Mouse (Mus musculus) limb, embryonic 13.5 days (tissue): ENCODE measurements at regions not wholly inside any gene's neighbourhood (a gene's known extent, or its start where the extent isn't known, plus 50 kb on each side); places are given as distances from the start of the nearest gene placed in this dataset.

Experiments
- ATAC-seq: fragments of 200-750 bp; cut with Nextera tagmentation; 2 replicates; pipeline ENCODE4 v1.8.0; 2017; ENCODE audit warnings: low read depth, moderate number of reproducible peaks, moderate TSS enrichment; ENCODE audit not compliant: low FRiP score
- H3K27ac ChIP-seq: fragments of 300-500 bp; sonication (generic); 2 replicates; pipeline ENCODE4 v1.5.1; 2015; ENCODE audit warnings: inconsistent platforms, mild to moderate bottlenecking, moderate library complexity
- H3K27me3 ChIP-seq: fragments of 300-500 bp; sonication (generic); 2 replicates; pipeline ENCODE4 v1.6.1; 2015; ENCODE audit warnings: mild to moderate bottlenecking, inconsistent platforms
- H3K36me3 ChIP-seq: fragments of 300-500 bp; sonication (generic); 2 replicates; pipeline ENCODE4 v1.6.1; 2015; ENCODE audit warnings: inconsistent platforms, mild to moderate bottlenecking, moderate library complexity
- H3K4me1 ChIP-seq: fragments of 300-500 bp; sonication (generic); 2 replicates; pipeline ENCODE4 v1.6.1; 2015; ENCODE audit warnings: inconsistent platforms
- H3K4me2 ChIP-seq: fragments of 300-500 bp; sonication (generic); replicated peaks from 2 replicates; pipeline ENCODE4 v1.6.1; 2015; ENCODE audit warnings: inconsistent platforms, mild to moderate bottlenecking, moderate library complexity
- H3K4me3 ChIP-seq: fragments of 300-500 bp; sonication (generic); 2 replicates; pipeline ENCODE4 v1.5.1; 2015; ENCODE audit warnings: moderate library complexity, mild to moderate bottlenecking, inconsistent platforms
- H3K9ac ChIP-seq: fragments of 300-500 bp; sonication (generic); 2 replicates; pipeline ENCODE4 v1.6.1; 2015; ENCODE audit warnings: mild to moderate bottlenecking, inconsistent platforms
- H3K9me3 ChIP-seq: fragments of 300-500 bp; sonication (generic); 2 replicates; pipeline ENCODE4 v1.6.1; 2016; ENCODE audit warnings: inconsistent platforms
- WGBS: fragments of 180-500 bp; shearing (Covaris S2); methylation state at CpG from one replicate; pipeline ENCODE4 v1.1.7; 2015; 5-methylcytosine and 5-hydroxymethylcytosine counted together

- H3K9ac ChIP-seq, result no peak overlapping the region
- WGBS, result 80% methylated on average over 6 of the region's 6 CpGs
Measured at GRCm38 (mm10) chr15:97122263-97122662, 66.5 kb upstream of the Slc38a4 start.

GRCm38 (mm10) chr15:97112452-97113200 lies 56.9 kb upstream of the Slc38a4 start:
- no peaks in the 10 kb centered on the region for H3K36me3 ChIP-seq
- H3K4me3 ChIP-seq, result no peak overlapping the region
- WGBS, result 60% methylated on average over 19 of the region's 19 CpGs
- peaks cover 36% of the 10 kb centered on the region for H3K4me1 ChIP-seq
- no peaks in the 10 kb centered on the region for H3K27me3 ChIP-seq
- H3K9me3 ChIP-seq, result 0 out of 2 replicates have a peak, but pooled peaks cover 3% of the 10 kb centered on the region
- peak; percentile 35 for ATAC-seq
- peak overlapping the region; percentile 88 for H3K27ac ChIP-seq
- H3K4me2 ChIP-seq, result no peak overlapping the region
- no peak overlapping the region for H3K9ac ChIP-seq

More at GRCm38 (mm10) chr15:97122263-97122662, 66.5 kb upstream of the Slc38a4 start:
- H3K4me3 ChIP-seq, result no peak overlapping the region
- H3K9me3 ChIP-seq, result no peaks in the 10 kb centered on the region
- H3K4me1 ChIP-seq, result no peaks in the 10 kb centered on the region
- no peaks in the 10 kb centered on the region for H3K27me3 ChIP-seq
- H3K4me2 ChIP-seq, result no peak overlapping the region
- no peaks in the 10 kb centered on the region for H3K36me3 ChIP-seq
- ATAC-seq, result no peak
- H3K27ac ChIP-seq, result no peak overlapping the region

- ATAC-seq, result peak; percentile 42; the same call in 1 of the 2 replicates
- Histone ChIP-seq H3K9me3 (0 out of 2 replicates have a peak, but pooled peaks cover 3% of the 10 kb centered on the region), H3K4me3 (no peak overlapping the region), H3K9ac (0 out of 2 replicates have a peak overlapping the region, but pooled peaks have one; percentile 45), H3K4me1 (peaks cover 37% of the 10 kb centered on the region), H3K27me3 (no peaks in the 10 kb centered on the region), H3K27ac (peak overlapping the region; percentile 88), H3K4me2 (peak overlapping the region; percentile 32), H3K36me3 (no peaks in the 10 kb centered on the region)
- 25% methylated on average over 11 of the region's 11 CpGs for WGBS
Measured at GRCm38 (mm10) chr15:97111320-97112192, 55.8 kb upstream of the Slc38a4 start.

- H3K4me1 ChIP-seq, result peaks cover 42% of the 10 kb centered on the region
- H3K4me3 ChIP-seq, result no peak overlapping the region
- no peak overlapping the region for H3K27ac ChIP-seq
- H3K36me3 ChIP-seq, result no peaks in the 10 kb centered on the region
- ATAC-seq, result no peak
- 8% methylated on average over 10 of the region's 10 CpGs for WGBS
- no peak overlapping the region for H3K4me2 ChIP-seq
- H3K9ac ChIP-seq, result no peak overlapping the region
- H3K9me3 ChIP-seq, result 0 out of 2 replicates have a peak, but pooled peaks cover 3% of the 10 kb centered on the region
- H3K27me3 ChIP-seq, result no peaks in the 10 kb centered on the region
Measured at GRCm38 (mm10) chr15:97107779-97108178, 52.0 kb upstream of the Slc38a4 start.

GRCm38 (mm10) chr15:97106556-97106955 lies 50.8 kb upstream of the Slc38a4 start:
- WGBS, result 75% methylated on average over 6 of the region's 6 CpGs
- ATAC-seq, result no peak
- Histone ChIP-seq H3K4me2 (no peak overlapping the region), H3K27ac (no peak overlapping the region), H3K9ac (no peak overlapping the region), H3K4me1 (peaks cover 40% of the 10 kb centered on the region), H3K36me3 (no peaks in the 10 kb centered on the region), H3K9me3 (0 out of 2 replicates have a peak, but pooled peaks cover 3% of the 10 kb centered on the region), H3K4me3 (no peak overlapping the region), H3K27me3 (no peaks in the 10 kb centered on the region)
